Mouse (Mus musculus) megakaryocyte, adult 5-6 weeks (primary cell): Measurements from ENCODE around the gene Rgs16. TPM values are rescaled to one million over a fixed set of nuclear protein-coding genes. Genes with fewer than 3 reads are reported as not detected.

Source experiments
- ATAC-seq: 2 replicates; pipeline ENCODE4 v1.8.0; 2016; ENCODE audit warnings: mild to moderate bottlenecking, inconsistent platforms; ENCODE audit not compliant: poor library complexity, severe bottlenecking
- total RNA-seq, 2 experiments: library from RNA; stranded (forward) in 1 of 2; stranded (reverse) in 1 of 2; fragments of 153-499, 151-499 nt in 1 of 2; fragments of 221-1000, 200-1000 nt in 1 of 2; gene quantifications; 2 replicates each; pipeline versions ENCODE4 v1.2.3 to v1.2.4; 2015 to 2017

Gene Rgs16
- total RNA-seq, 2 experiments from 2014 or later, result not detected

DNA sequence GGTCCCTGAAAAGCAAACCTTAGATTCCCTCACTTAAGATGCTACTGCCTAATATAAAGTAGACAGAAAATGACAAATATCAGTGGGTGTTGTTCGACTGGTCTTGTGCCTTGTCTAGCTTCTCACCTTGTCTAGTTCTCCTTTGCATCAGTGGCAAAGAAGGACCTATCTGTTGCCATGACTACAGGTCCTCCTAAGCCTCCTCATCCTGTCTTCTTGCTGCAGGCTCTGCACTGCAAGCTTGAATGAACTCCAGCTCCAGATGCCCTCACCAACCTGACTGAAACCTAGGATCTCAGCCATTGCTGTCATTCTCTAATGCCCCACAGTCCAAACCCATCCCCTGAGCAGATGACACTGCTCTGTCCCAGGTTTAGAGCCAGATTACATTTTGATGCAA, 22.2 kb upstream of the Rgs16 start:
- no peak for ATAC-seq

DNA sequence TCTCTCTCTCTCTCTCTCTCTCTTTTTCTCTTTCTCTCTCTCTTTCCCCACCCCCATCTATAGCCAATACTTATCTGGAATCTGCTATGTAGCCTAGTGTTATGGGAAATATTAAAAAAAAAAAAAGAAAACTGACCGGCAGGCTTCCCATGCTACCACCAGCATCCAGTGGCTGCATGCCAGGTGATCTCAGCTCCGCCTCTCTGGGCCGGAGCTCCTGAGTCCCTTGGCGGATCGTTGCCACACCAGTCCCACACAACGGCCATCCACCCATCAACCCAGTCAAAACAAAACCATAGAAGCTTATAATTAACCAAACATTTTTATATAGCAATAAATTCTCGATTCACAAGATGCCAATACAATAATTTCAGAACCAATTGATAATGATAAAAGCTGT, 19.2 kb upstream of the Rgs16 start:
- ATAC-seq, result no peak

DNA sequence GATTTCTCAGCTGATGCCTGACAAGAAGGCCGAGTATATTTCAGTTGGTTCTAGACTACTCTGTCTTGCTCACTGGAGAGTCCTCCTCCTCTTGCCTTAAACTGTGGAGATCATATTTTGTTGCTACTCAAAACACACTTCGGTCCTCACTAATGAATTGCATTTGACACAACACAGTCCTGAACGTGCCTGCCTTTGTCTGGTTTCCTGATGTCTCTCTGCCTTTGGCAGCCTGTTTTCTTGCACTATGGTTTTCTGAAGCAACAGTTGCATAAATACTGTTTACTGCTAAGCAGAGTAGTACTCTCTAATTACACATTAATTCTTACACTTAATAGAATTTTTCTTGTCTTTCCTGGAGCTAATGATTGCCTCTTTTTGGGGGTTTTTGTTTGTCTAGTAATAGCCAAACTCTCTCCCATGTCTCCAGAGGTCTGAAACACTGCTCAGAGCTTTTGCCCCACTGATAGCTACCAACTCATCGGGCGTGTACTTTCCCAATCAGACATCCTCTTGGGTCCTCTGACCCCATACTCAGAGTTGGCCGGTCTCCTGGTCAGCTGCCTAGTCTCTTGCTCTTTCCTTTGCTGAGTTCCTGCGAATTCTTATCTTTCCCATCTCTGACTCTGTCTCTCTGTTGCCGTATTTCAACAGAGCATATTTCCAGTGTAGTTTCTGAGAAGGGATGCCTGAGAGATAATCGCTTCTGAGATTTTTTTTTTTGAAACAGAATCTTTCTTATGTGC, 18.4 kb upstream of the Rgs16 start:
- ATAC-seq, result no peak

DNA sequence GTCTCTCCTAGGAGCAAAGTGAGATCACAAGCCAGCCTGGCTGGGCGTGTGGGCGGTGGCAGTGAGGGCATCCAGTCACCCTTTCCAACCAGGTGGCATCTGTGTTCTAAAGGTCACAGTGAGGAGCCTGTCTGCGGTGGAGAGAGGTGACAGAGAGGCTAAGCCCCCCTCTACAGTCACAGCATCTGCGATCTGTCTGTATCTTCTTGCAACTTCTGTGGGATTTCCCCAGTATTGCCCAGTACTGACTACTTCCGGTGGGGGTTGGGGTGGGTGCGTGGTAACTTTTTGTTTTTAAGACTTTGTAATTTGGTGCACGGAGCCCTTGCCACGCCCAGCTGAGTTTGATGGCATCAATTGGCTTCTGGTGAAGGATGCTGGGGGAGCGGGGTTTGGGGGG, 16.7 kb upstream of the Rgs16 start:
- peak; percentile 24; the same call in 1 of the 2 replicates for ATAC-seq

DNA sequence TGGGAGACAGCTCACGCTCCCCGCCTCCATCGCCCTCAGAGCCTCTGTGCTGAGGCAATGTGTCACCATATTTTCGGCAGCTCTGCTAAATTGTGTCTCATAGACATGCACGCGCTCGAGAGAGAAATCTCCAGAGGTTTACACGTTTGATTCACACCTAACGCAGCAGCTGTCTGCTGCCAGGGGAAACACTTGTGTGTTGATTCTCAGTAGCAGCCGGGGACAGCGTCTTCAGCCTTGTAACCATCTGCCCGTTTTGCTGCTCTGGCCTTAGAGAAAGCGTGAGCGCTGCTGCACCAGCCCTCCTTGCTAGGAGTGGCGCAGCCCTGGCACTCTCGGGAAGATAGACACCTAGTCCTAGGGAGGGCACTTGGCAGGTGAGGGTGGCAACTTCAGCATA, 13.5 kb upstream of the Rgs16 start:
- ATAC-seq, result no peak

DNA sequence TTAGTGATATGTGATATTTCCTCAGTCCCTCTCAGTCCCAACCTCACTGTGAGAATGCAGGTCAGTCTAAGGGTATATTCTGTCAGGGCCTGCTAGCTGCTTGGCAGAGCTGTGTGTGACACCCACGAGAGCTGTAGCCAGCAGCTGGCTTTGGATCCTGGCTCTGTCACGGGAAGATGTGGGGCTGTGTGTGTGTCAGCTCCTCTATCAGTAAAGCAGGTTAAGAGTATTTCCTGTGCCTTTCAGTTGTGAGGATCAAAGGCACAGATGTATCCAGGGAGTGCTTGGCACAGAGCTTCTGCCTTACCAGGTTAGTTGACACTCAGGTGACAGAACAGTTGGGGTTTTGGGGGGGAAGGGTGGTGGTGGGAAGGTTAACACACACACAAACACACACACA, 10.3 kb upstream of the Rgs16 start:
- ATAC-seq, result no peak

DNA sequence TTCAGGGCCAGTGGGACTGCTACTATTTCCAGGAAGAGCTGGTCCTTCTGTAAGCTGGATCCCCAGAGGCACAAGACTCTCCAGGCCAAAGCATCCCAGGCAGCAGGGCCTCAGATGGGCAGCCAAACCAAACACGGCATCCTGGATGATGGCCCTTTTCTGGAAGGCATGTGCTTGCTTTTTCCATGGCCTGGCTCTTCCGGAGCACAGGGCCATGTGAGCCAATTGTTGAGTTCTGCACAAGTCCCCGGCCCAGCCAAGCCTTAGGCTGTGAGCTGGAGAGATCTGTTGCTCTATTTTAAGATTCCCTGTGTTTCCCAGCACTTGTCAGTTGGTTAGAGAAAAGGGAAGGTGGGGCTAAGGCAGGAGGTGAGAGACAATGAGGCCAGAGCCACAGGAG, 9.5 kb upstream of the Rgs16 start:
- no peak for ATAC-seq

DNA sequence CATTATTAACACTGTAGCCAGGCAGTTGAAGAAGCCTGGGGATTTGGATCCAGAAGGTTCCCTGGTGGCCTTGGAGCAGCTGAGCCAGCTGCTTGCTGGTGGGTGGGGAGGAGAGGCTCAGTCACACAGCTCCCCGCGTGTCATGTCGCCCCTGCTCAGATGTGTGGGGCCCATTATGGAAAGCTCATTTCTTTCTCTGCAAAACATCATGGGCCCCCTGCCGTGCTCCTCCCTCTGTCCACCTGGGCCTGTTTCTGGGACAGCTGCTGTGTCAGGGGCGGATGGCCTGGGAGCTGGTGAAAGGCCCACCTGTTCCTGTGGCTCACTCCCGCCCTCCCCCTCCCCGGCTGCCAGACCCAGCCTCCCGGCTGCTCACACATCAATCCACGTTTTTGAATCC, 7.0 kb upstream of the Rgs16 start:
- no peak for ATAC-seq

DNA sequence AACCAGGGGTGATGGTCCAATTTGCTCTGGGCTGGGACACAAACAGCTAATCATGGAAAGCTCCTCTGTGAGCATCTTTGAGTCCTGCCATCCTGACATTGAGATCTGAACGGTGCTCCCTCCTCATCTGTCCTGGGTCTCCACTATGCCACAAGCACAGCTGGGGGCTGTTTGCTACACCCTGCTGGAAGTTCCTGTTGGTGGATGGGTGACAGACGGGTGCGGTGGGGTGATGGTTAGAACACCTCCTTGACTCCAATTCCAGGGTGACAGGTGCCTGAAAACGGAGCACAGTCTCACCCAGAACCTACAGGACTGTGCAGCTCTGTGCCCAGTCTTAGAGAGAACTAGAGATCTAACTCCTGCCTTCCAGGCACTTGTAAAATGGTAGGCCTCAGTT, 5.3 kb upstream of the Rgs16 start:
- ATAC-seq, result no peak

DNA sequence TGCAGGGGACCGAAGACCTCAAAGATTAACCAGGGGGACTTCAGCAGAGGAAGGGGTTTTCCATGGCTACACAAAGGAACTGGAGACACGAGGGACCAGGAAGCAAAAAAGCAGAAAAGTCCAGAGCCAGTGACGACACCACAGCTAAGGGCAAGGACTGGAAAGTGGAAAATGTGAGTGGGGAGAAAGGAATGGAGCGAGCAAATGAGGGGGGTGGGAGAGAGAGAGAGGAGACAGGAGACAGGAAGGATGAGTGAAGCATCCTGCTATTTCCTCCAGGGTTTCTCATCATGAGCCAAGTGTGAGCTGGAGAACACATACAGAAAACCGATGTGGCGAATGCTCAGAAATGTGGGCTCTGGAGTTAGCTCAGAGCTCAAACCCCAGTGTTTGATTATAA, 4.1 kb upstream of the Rgs16 start:
- ATAC-seq, result no peak

DNA sequence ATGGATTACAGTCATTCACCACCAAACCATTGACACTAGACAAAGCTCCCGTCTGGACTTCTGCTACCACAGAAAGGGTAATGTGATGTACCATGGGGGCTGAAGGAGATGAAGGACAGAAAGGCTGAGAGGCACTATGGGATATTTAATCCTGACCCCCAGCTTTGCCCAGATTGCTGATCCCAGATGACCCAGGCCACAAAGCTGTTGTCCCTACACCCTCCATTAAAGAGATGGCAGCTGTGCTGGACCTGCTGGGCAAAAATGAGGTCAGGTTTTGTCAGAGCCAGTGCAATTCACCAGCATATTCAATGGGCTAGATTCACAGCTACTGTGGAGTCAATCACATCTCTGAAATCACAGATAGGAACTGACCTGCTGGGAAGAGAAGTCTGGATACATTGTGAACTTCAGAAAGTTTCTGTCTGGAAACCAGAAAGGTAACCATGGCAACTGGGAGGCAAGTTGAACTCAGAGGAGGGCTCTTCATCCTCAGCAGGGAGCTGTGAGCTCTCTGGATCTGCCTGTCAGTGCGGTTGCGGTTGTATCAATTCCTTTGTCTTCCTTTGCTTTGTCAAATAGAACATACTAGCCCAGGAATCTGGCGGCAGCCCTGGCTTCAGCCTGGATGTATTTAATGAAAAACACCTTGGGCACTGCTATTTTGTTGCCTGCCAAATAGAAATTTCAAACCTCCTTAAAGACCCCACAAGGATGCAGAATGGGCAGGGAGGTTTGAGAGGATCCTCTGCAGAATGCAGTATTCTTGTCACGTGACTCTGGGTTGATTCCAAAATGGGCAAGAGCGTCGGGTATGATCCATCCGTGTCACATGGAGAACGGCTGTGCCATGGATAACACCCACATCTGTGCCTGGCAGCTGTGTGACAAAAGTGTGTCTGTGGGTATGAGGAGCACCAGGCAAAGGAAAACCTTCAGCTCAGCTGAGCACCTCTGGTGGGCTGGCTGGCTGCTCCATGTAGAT, 2.8 kb upstream of the Rgs16 start:
- ATAC-seq, result no peak

DNA sequence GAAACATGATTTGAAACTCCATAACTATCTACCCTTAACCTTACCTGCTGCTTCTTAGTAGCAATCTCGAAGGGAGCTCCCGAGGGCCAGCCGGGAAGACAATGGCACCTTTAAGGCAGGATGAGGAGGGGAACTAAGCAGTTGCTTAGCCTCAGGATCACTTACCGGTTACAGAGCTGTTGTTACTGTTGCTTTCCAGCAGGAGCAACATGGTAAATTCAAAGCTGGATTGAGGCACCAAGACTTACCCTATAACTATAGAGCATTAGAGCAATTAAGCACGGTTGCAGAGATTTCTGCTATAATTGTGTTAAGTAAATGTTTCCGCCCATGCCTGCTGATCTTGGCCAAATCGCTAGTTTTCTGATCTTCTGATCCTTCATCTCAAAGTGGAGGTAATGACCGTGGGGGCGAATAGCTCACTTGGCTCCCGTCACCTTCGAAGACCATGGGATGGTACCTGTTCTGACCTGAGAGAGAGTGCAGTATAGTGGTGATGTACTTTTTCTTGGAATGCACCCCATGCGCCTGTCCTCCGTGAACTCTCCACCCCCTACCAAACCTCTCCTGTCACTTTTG, 623 bp upstream of the Rgs16 start:
- no peak for ATAC-seq

DNA sequence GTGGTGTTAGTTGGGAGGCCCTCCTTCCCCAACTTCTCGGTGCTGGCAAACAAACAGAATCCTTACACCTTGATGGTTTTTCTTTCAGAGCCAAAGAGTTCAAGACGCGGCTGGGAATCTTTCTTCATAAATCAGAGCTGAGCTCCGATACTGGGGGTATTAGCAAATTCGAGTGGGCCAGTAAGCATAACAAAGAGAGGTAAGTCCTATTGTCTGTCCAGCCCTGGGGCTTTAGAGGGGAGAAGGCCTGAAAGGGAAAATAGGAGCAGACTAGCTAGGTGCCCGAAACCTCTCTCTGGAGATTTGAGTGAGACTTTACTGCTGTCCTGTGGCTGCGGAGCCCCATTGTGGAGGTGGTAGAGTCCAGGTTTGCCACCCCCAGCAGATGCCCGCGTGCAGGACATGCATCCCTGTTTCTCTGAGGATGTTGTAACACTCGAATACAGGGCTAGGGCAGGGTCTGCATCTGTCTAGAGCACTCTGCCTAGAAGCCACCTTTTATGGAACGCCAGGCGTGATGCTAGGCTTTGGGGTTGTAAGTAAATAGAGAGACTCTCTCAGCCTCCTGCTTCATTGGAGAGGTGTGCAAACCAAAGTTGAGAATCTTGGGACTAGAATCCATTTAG, 739 bp downstream of the Rgs16 start:
- ATAC-seq, result no peak

DNA sequence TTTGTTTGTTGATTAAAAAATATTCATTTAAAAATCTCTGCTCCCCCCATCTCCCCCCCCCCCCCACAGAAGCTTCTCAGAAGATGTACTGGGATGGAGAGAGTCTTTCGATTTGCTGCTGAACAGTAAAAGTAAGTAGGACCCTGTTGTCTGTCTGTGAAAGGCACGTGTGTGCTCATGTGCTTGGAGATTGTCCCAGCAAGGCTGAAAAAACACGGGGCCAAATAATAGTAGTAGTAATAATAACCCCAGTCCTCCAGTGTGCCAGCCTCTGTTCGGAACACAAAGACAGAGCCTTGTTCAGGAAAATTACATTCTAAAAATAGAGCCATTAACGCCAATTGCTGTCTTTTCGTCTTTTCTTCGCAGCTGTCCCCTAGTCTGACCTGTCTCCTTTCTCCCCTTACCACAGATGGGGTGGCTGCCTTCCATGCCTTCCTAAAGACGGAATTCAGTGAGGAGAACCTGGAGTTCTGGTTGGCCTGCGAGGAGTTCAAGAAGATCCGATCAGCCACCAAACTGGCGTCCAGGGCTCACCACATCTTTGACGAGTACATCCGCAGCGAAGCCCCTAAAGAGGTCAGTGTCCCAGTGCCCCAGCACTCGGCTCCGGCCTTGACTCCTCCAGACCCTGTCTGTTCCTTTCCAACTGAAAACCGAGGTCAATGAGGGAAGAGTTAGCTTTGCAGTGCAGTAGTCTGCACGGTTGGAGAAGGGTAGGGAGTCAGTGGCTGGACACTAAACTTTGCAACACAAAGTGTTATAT, 1.6 kb downstream of the Rgs16 start:
- no peak for ATAC-seq

DNA sequence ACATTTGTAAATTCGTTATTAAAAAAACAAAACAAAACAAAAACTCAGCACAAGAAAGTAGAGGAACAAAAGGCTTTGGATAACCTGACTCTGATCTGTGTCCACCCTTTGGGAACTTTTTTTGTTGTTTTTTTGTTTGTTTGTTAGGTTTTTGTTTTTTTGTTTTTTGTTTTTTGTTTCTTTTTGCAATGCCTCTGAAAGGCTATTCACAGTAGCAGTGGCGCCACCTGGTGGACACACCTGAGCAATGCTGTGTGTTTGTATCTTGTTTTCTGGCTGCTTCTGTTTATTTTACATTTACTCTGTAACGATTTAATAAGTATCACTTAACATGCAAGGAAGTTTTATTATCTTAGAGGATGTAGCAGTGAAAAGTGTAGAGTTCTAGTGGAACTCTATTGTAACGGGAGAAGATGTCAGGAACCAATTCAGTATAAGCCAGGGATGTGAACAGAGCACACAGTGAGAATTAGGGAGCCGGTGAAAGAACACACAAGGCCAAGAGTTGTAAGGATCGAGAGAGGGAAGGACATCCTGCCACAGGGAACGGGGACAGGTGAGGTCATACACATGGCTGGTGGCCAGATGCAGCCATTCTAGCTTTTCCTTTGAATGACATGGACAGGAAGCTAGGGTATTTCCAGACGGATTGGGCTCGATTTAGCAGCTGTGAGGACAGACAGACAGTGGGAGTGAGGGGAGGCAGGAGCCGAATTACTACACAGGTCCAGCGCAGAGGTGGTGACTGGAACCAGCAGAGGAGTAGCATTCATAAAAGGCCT, 2.4 kb downstream of the Rgs16 start:
- ATAC-seq, result peak; percentile 53

DNA sequence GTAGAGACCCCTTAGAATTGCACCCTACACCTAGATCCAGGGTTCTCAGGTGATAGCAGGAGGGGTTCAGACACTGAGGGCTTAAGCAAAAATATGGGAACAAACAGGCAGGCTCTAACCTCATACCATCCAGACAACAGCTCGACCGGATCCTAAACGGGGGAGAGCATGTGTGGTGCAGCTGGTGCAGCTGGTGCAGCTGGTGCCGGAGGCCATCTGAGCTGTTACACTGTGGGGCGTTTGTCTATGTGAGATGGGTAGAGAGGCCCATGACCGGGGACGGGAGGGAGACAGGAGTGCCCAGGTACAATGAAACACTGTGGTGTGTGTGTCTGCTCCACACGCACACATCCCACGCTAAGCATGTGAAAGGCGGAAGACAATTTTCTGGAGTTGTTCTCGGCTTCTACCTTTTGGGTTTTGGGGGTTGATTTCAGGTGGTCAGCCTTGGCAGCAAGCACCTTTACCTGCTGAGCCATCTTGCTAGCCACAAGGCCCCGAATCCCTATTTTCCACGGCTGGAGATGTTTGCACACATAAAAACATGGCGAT, 6.0 kb downstream of the Rgs16 start:
- ATAC-seq, result no peak

DNA sequence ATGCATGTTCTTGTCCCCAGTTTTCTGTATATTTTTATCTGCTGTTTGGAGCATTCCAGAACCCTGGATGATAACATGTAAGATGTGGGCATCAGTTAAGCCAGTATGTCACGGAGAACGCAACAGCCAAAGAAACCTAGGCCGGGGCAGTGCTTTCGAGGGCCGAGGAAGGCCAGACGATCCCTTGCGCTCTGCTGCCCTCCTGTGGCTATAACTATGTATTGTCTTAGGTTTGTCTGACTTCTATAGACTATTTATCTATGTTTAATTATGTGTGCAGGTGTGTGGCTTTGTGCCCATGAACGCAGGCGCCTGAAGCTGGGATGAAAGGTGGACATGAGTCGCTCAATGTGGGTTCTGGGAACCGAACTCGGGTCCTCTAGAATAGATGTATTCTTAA, 6.6 kb downstream of the Rgs16 start:
- peak; percentile 47 for ATAC-seq

DNA sequence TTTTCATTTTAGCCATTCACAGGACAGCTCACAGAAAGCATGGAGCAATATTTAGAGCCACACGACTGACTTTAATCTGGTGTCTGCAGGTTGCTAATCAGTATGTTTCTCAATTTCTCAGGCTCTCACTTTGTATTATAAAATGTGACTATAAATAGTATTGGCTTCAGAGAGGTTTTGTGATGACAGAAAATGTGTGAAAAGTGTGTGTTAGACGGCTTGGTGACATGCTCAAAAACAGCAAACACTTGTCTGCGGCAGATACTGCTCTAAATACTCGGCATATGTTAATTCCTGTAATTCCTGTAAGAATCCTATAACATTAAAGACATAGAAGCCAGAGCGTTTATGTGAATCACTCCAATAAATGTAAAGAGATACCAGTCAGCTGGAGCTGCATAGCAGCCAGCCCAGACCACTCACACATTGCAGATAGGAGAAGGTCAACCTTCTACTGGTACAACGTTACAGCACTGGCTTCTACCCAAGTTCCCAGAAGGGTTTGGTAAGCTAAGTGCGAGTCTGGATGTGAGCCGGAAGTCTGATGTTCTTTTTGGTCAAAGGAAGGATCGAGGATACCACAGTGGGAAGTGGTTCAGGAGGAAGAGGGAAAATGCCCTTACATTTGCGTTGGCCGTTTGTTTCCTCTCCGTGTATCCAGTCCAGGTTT, 7.8 kb downstream of the Rgs16 start:
- no peak for ATAC-seq

DNA sequence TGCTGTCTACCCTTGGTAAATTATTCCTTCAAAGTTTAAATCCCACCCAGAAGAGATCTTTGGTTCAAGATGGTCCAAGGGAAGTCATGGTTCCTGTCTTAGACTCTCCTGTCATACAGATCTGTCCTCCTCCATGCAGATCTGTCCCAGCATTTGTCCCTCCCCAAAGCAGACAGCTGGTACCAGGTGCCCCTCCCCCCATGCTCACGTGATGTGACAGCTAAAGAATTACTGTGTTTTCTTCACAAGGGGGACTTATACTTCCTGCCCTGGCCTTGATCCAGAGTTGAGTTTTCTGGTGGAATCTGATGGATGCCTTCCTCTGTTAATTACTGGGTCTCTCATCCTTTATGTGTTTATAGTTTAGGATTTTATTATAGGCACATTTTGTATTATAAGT, 8.4 kb downstream of the Rgs16 start:
- 0 out of 2 replicates have a peak, but pooled peaks have one; percentile 5 for ATAC-seq
